Mouse (Mus musculus) CH12.LX (cell line): Measurements from ENCODE around the gene Glyr1. TPM values are rescaled to one million over a fixed set of nuclear protein-coding genes. Genes with fewer than 3 reads are reported as not detected.

Source experiments
- DNase-seq: peaks from one replicate; pipeline ENCODE4 v3.0.0-alpha.2; 2013; ENCODE audit errors: extremely low read depth
- H3K27ac ChIP-seq: 2 replicates; pipeline ENCODE4 v1.5.1; 2012; ENCODE audit warnings: low read depth, mild to moderate bottlenecking, control low read depth, moderate library complexity; ENCODE audit not compliant: insufficient read depth
- H3K27me3 ChIP-seq: replicated peaks from 2 replicates; pipeline ENCODE3; 2012; ENCODE audit warnings: inconsistent platforms
- H3K36me3 ChIP-seq, 2 experiments: replicated peaks in 1 of 2; 2 replicates each; pipeline versions ENCODE3 to v1.6.1; 2012; ENCODE audit warnings: inconsistent platforms in 1 of 2, low read length in 1 of 2, mild to moderate bottlenecking in 1 of 2, mixed read lengths in 1 of 2, moderate library complexity in 1 of 2; ENCODE audit not compliant: control insufficient read depth in 1 of 2, insufficient read depth in 1 of 2
- H3K4me1 ChIP-seq, 2 experiments: 2 replicates each; pipeline ENCODE4 v1.6.1; 2012; ENCODE audit warnings: inconsistent platforms in 1 of 2, moderate library complexity in 1 of 2; ENCODE audit not compliant: insufficient read depth in 2 of 2, control insufficient read depth in 1 of 2
- H3K4me2 ChIP-seq: 2 replicates; pipeline ENCODE4 v1.6.1; 2012; ENCODE audit warnings: low read depth, mild to moderate bottlenecking, control low read depth; ENCODE audit not compliant: poor library complexity, insufficient read depth, severe bottlenecking
- H3K4me3 ChIP-seq, 3 experiments: fragments of 150-350 bp in 1 of 3; sonication (generic) in 1 of 3; replicated peaks in 1 of 3; 2 replicates each; pipeline versions ENCODE3 to v1.5.1; 2011 to 2012; ENCODE audit warnings: low read depth in 2 of 3, low read length in 2 of 3, mild to moderate bottlenecking in 2 of 3, moderate library complexity in 2 of 3, control low read depth in 1 of 3, improper control_type of control experiment in 1 of 3, inconsistent platforms in 1 of 3, mixed read lengths in 1 of 3; ENCODE audit not compliant: poor library complexity in 1 of 3
- H3K79me2 ChIP-seq: replicated peaks from 2 replicates; pipeline ENCODE4 v1.6.1; 2012; ENCODE audit warnings: mild to moderate bottlenecking, moderate library complexity; ENCODE audit not compliant: control insufficient read depth, poor library complexity, insufficient read depth, severe bottlenecking; ENCODE audit errors: extremely low read depth
- H3K9ac ChIP-seq: 2 replicates; pipeline ENCODE4 v1.6.1; 2012; ENCODE audit warnings: low read depth, mild to moderate bottlenecking, control low read depth, moderate library complexity; ENCODE audit not compliant: insufficient read depth
- H3K9me3 ChIP-seq: replicated peaks from 2 replicates; pipeline ENCODE3; 2012; ENCODE audit warnings: low read length, inconsistent platforms, mixed read lengths
- CHD1 ChIP-seq: IDR thresholded peaks from 2 replicates; pipeline ENCODE4 v1.6.1; 2012; ENCODE audit warnings: low read depth, low read length, improper control_type of control experiment, inconsistent platforms
- CTCF ChIP-seq, 2 experiments: IDR thresholded peaks in 1 of 2; conservative IDR thresholded peaks in 1 of 2; 2 replicates each; pipeline ENCODE4 v1.5.1; 2011 to 2012; ENCODE audit warnings: low read depth in 2 of 2, low read length in 2 of 2, improper control_type of control experiment in 1 of 2, inconsistent platforms in 1 of 2, mild to moderate bottlenecking in 1 of 2, moderate library complexity in 1 of 2
- ETS1 ChIP-seq: conservative IDR thresholded peaks from 2 replicates; pipeline ENCODE4 v1.6.1; 2012; ENCODE audit warnings: low read depth, mild to moderate bottlenecking, inconsistent platforms, low read length, improper control_type of control experiment, moderate library complexity
- HCFC1 ChIP-seq: IDR thresholded peaks from 2 replicates; pipeline ENCODE4 v1.6.1; 2012; ENCODE audit warnings: low read depth, mild to moderate bottlenecking, inconsistent platforms, low read length, improper control_type of control experiment
- MAFK ChIP-seq: IDR thresholded peaks from 2 replicates; pipeline ENCODE4 v1.6.1; 2011; ENCODE audit warnings: low read length, improper control_type of control experiment; ENCODE audit not compliant: insufficient replicate concordance
- NELFE ChIP-seq: IDR thresholded peaks from 2 replicates; pipeline ENCODE4 v1.6.1; 2011; ENCODE audit warnings: low read depth, low read length, improper control_type of control experiment
- NRF1 ChIP-seq: IDR thresholded peaks from 2 replicates; pipeline ENCODE4 v1.6.1; 2014; ENCODE audit warnings: low read depth, mild to moderate bottlenecking, inconsistent platforms, low read length, improper control_type of control experiment, moderate library complexity
- PAX5 ChIP-seq: IDR thresholded peaks from 2 replicates; pipeline ENCODE4 v1.6.1; 2012; ENCODE audit warnings: low read length, inconsistent platforms, mixed read lengths
- RAD21 ChIP-seq: IDR thresholded peaks from 2 replicates; pipeline ENCODE4 v1.6.1; 2011; ENCODE audit warnings: low read depth, mild to moderate bottlenecking, low read length, improper control_type of control experiment, moderate library complexity
- RCOR1 ChIP-seq: conservative IDR thresholded peaks from 2 replicates; pipeline ENCODE4 v1.6.1; 2012; ENCODE audit warnings: low read depth, mild to moderate bottlenecking, inconsistent platforms, low read length, improper control_type of control experiment
- TBP ChIP-seq: conservative IDR thresholded peaks from 2 replicates; pipeline ENCODE4 v1.6.1; 2011; ENCODE audit warnings: low read depth, low read length, improper control_type of control experiment
- TCF12 ChIP-seq: IDR thresholded peaks from 2 replicates; pipeline ENCODE4 v1.6.1; 2014; ENCODE audit warnings: low read depth, mild to moderate bottlenecking, inconsistent platforms, low read length, improper control_type of control experiment
- UBTF ChIP-seq: IDR thresholded peaks from 2 replicates; pipeline ENCODE4 v1.6.1; 2012; ENCODE audit warnings: low read depth, mild to moderate bottlenecking, inconsistent platforms, low read length, improper control_type of control experiment, moderate library complexity
- USF1 ChIP-seq: IDR thresholded peaks from 2 replicates; pipeline ENCODE4 v1.6.1; 2014; ENCODE audit warnings: low read depth, mild to moderate bottlenecking, inconsistent platforms, low read length, improper control_type of control experiment
- USF2 ChIP-seq: conservative IDR thresholded peaks from 2 replicates; pipeline ENCODE4 v1.6.1; 2011; ENCODE audit warnings: low read depth, low read length, improper control_type of control experiment
- ZC3H11A ChIP-seq: IDR thresholded peaks from 2 replicates; pipeline ENCODE4 v1.6.1; 2012; ENCODE audit warnings: low read depth, mild to moderate bottlenecking, inconsistent platforms, low read length, improper control_type of control experiment
- ZMIZ1 ChIP-seq: IDR thresholded peaks from 2 replicates; pipeline ENCODE4 v1.6.1; 2012; ENCODE audit warnings: low read depth, mild to moderate bottlenecking, inconsistent platforms, low read length, improper control_type of control experiment
- dilution Hi-C: fragments of 300-500 bp; cut with MboI; formaldehyde crosslinking; loops from 2 replicates; pipeline ENCODE4 v1.14.3; 2020; ENCODE audit warnings: low sequenced_read_pairs; ENCODE audit not compliant: extremely low pct_unique_long_range_greater_than_20kb, extremely low pct_ligation_motif_present
- in situ Hi-C: fragments of 300-500 bp; cut with MboI; formaldehyde crosslinking; loops from 3 replicates; pipeline ENCODE4 v1.14.3; 2019; ENCODE audit warnings: low sequenced_read_pairs, low pct_ligation_motif_present, low pct_unique_long_range_greater_than_20kb, mixed read lengths
- polyA plus RNA-seq: library from polyadenylated mRNA; unstranded; fragments of >175 nt; gene quantifications from 2 replicates; pipeline ENCODE4 v1.2.1, GENCODE M21; 2012; ENCODE audit warnings: low read depth; ENCODE audit not compliant: insufficient read length
- total RNA-seq, 2 experiments: library from RNA; depleted of rRNA; stranded (reverse); fragments of 300-350 nt in 1 of 2; fragments of >200 nt in 1 of 2; gene quantifications; 2 replicates each; pipeline ENCODE4 v1.2.3; 2012 to 2014

Gene Glyr1
- total and polyA plus RNA-seq, 3 experiments, result 90.6 to 134 (median 132) TPM

DNA sequence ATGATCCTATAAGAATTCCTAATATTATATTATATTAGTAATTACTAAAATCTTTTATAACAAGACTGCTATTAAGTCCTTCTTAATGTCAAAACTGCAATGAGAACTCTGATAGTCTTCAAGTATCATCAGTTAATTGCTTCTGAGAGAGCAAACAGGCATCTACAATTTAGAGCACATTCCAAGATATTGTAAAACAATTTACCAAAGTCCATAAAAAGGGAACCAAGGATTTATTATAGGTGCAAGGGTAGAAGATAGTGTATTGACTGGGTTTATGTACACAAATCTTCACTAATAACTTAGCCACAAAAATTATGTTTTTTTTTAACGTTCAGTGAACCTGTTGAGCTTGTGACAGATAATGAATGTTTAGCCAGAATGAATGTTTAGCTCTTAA, 50.7 kb downstream of the Glyr1 start:
- in situ Hi-C loops, result no loop called here

DNA sequence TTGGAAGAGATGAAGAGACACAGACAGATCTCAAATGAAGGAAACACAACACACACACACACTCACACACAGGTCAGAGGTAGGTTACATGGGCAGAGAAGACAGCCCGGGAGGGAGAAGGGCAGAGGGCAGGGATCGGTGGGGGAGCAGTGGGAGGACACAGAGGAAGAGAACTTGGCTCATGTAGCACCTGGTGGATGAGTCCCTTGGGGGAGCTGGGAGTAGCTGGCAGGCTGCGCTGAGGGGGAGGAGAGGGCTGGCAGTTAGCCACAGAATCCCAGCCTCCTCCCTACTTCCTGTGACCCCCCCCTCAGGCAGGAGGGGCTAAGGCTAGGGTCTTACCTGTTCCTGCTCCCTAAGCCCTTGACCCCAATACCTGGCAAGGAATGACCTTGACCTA, 52.1 kb downstream of the Glyr1 start, which contains the start of gene Sept12:
Gene Sept12 (minus strand): TSS at position 300 of the 400 bp plus-strand sequence.
- no peak for DNase-seq
- Histone ChIP-seq H3K27me3 (peaks cover 2% of the 10 kb centered on the region), H3K4me1 (peaks cover 0 to 11% of the 10 kb centered on the region in 2 experiments; a peak in 2 of 4 replicates), H3K79me2 (no peaks in the 10 kb centered on the region), H3K9ac (no peak within 1 kb of the TSS), H3K4me2 (no peak within 1 kb of the TSS), H3K27ac (no peak within 1 kb of the TSS), H3K9me3 (no peaks in the 10 kb centered on the region), H3K4me3 (no peak within 1 kb of the TSS), H3K36me3 (no peaks in the 10 kb centered on the region)
- in situ Hi-C loops, result no loop called here
- dilution Hi-C loops, result no loop called here
- TF ChIP-seq RCOR1 (no peak), TBP (no peak), USF2 (no peak), CTCF (conservative IDR thresholded peaks at IDR 0.05 in 1 of 2, IDR thresholded peaks at IDR 0.05 in 1 of 2; ENCODE audit: low read depth in 2 of 2, low read length in 2 of 2) (no peak), ZMIZ1 (no peak), TCF12 (no peak), ZC3H11A (no peak), USF1 (no peak), HCFC1 (no peak), ETS1 (no peak), NELFE (no peak), NRF1 (no peak), PAX5 (no peak), CHD1 (no peak), RAD21 (no peak), UBTF (no peak)

More for the DNA sequence above, 50.7 kb downstream of the Glyr1 start:
- H3K9me3 ChIP-seq, result no peaks in the 10 kb centered on the region
- dilution Hi-C loops, result no loop called here
- no peak overlapping the region for H3K9ac ChIP-seq
- no peak overlapping the region for H3K27ac ChIP-seq
- TF ChIP-seq MAFK, result no peak
- TF ChIP-seq ETS1, result no peak
- no peak overlapping the region for H3K4me3 ChIP-seq
- H3K79me2 ChIP-seq, result no peaks in the 10 kb centered on the region
- peaks cover 2% of the 10 kb centered on the region for H3K27me3 ChIP-seq
- no peak for DNase-seq
- no peak overlapping the region for H3K4me2 ChIP-seq
- peaks cover 0 to 7% of the 10 kb centered on the region in 2 experiments; a peak in 2 of 4 replicates for H3K4me1 ChIP-seq
- no peaks in the 10 kb centered on the region for H3K36me3 ChIP-seq
